Mouse (Mus musculus): ENCODE data around the gene Tubb2a. TPM values are rescaled to one million over a fixed set of nuclear protein-coding genes. Genes with fewer than 3 reads are reported as not detected.

The Tubb2a gene
- polyA plus RNA-seq, 1 experiment from 2014 or later = 292 TPM

DNA sequence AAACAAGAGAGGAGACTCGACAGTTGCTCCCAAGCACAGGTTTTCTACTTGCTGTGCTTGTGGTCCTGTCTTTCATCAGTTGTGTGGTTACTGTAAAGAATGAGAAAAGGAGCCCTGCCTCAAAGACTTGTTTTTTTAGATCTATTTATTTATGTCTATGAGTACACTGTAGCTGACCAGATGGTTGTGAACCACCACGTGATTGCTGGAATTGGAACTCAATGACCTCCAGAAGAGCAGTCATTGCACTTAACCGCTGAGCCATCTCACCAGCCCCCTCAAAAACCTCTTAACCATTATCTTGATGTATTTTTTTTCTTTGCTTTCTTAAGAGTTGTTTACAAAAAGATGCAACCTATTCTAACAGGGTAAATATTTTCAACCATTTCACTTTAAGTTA lies 42.4 kb downstream of the Tubb2a start:
- H3K4me3 ChIP-seq (ENCODE audit: low read depth, low read length) = no peak overlapping the region
- no peak overlapping the region for H3K9ac ChIP-seq (ENCODE audit: low read depth, low read length)
- WGBS = 74% methylated on average over 3 of the region's 3 CpGs

DNA sequence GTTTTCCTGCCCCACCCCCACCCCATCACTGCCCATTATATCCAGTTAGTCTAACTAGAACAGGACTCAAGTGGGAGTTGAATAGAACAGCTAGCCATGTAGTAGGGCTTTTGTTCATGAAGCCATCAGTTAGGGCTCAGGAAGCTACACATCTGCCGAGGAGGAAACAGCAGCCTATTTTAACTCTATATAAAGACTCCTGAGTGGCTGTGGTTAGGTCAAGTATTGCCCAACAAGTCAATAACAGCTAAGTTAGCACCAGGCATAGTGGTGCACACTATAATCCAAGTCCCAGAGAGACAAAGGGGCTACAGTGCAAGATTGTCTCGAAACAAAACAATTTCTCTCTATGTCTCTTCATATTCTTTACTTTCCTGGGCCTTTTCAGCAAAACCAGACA lies 45.8 kb downstream of the Tubb2a start:
- WGBS = 68% methylated on average over 2 of the region's 2 CpGs
- H3K9me3 ChIP-seq (ENCODE audit: control insufficient read depth) = no peaks in the 10 kb centered on the region
- H3K27ac ChIP-seq (ENCODE audit: low read depth, low read length) = no peak overlapping the region
- no peak for ATAC-seq
- H3K36me3 ChIP-seq (ENCODE audit: control insufficient read depth, insufficient read depth) = peaks cover 59% of the 10 kb centered on the region
- H3K4me1 ChIP-seq (replicated peaks; ENCODE audit: control insufficient read depth, insufficient read depth, low read length) = 0 out of 2 replicates have a peak, but pooled peaks cover 2% of the 10 kb centered on the region
- no peak overlapping the region for H3K9ac ChIP-seq (ENCODE audit: low read depth, low read length)
- no peaks in the 10 kb centered on the region for H3K27me3 ChIP-seq (replicated peaks; ENCODE audit: control insufficient read depth, insufficient read depth, low read length)
- no peak for TF ChIP-seq CTCF (IDR thresholded peaks at IDR 0.05; ENCODE audit: low read depth)
- H3K4me2 ChIP-seq (replicated peaks; ENCODE audit: low read depth) = no peak overlapping the region
- no peak overlapping the region for H3K4me3 ChIP-seq (ENCODE audit: low read depth, low read length)

More for the DNA sequence above, 42.4 kb downstream of the Tubb2a start:
- H3K4me2 ChIP-seq (replicated peaks; ENCODE audit: low read depth) = no peak overlapping the region
- H3K27ac ChIP-seq (ENCODE audit: low read depth, low read length) = no peak overlapping the region
- TF ChIP-seq CTCF (IDR thresholded peaks at IDR 0.05; ENCODE audit: low read depth) = no peak
- no peaks in the 10 kb centered on the region for H3K27me3 ChIP-seq (replicated peaks; ENCODE audit: control insufficient read depth, insufficient read depth, low read length)
- peaks cover 30% of the 10 kb centered on the region for H3K36me3 ChIP-seq (ENCODE audit: control insufficient read depth, insufficient read depth)
- no peak for ATAC-seq
- 0 out of 2 replicates have a peak, but pooled peaks cover 7% of the 10 kb centered on the region for H3K4me1 ChIP-seq (replicated peaks; ENCODE audit: control insufficient read depth, insufficient read depth, low read length)
- no peaks in the 10 kb centered on the region for H3K9me3 ChIP-seq (ENCODE audit: control insufficient read depth)

Other genes starting within 250 kb of the Tubb2a start
- gene Serpinb6e, start 234.6 kb downstream of the Tubb2a start, polyA plus RNA-seq (2015; fragmentation: Nextera tagmentation; extraction: Ambion mirVana) = not detected in 2 replicates
- 0.09 TPM in 1 of 2 replicates, not detected in the other for gene Serpinb6c, start 172.3 kb downstream of the Tubb2a start, polyA plus RNA-seq (2015; fragmentation: Nextera tagmentation; extraction: Ambion mirVana)
- gene Nqo2, start 113.3 kb downstream of the Tubb2a start, polyA plus RNA-seq (2015; fragmentation: Nextera tagmentation; extraction: Ambion mirVana) = 27.5 and 28.0 TPM in 2 replicates
- 25.0 and 27.7 TPM in 2 replicates for gene Ripk1, start 75.6 kb downstream of the Tubb2a start, polyA plus RNA-seq (2015; fragmentation: Nextera tagmentation; extraction: Ambion mirVana)
- gene Serpinb6a, start 75.2 kb downstream of the Tubb2a start, polyA plus RNA-seq (2015; fragmentation: Nextera tagmentation; extraction: Ambion mirVana) = 364 and 373 TPM in 2 replicates
- 51.5 and 58.2 TPM in 2 replicates for gene Bphl, start 40.4 kb downstream of the Tubb2a start, polyA plus RNA-seq (2015; fragmentation: Nextera tagmentation; extraction: Ambion mirVana)
- 14.1 and 15.4 TPM in 2 replicates for gene Tubb2b, start 52.5 kb upstream of the Tubb2a start, polyA plus RNA-seq (2015; fragmentation: Nextera tagmentation; extraction: Ambion mirVana)
- 62.8 and 69.8 TPM in 2 replicates for gene Psmg4, start 85.0 kb upstream of the Tubb2a start, polyA plus RNA-seq (2015; fragmentation: Nextera tagmentation; extraction: Ambion mirVana)